Mouse (Mus musculus) embryonic stem cell, embryonic (primary cell): ENCODE measurements around the gene Tnr.

Experiments used
- CTCF ChIA-PET, 4 experiments: fragments of 300-600 bp in 2 of 4; fragments of 350-600 bp in 2 of 4; sonication (Branson Sonifier 250); formaldehyde crosslinking; loops; one replicate each; lab custom pipeline; 2022; ENCODE audit warnings: inconsistent platforms in 2 of 4; lab: Charles Lee
- POLR2A ChIA-PET, 4 experiments: fragments of 300-600 bp in 2 of 4; fragments of 350-600 bp in 2 of 4; sonication (Branson Sonifier 250); formaldehyde crosslinking; loops; one replicate each; lab custom pipeline; 2022; ENCODE audit warnings: antibody characterized with exemption in 4 of 4, inconsistent platforms in 1 of 4; lab: Charles Lee

The Tnr gene

GRCm38 (mm10) chr1:159879866-159880265 lies 356.3 kb downstream of the Tnr start:
- POLR2A ChIA-PET: interaction anchor here in 1 of 4 experiments (0.5 kb wide), 1 partner anchor 45 kb away, joined by 4 read pairs; no protein-coding TSS in a partner anchor
- CTCF ChIA-PET: no interaction called here

GRCm38 (mm10) chr1:159885476-159885875 lies 361.9 kb downstream of the Tnr start:
- CTCF ChIA-PET: no interaction called here
- POLR2A ChIA-PET: no interaction called here

GRCm38 (mm10) chr1:159888611-159889010 lies 365.0 kb downstream of the Tnr start:
- CTCF ChIA-PET: no interaction called here
- POLR2A ChIA-PET: no interaction called here

GRCm38 (mm10) chr1:159889012-159889765 lies 365.6 kb downstream of the Tnr start:
- CTCF ChIA-PET: no interaction called here
- POLR2A ChIA-PET: no interaction called here

GRCm38 (mm10) chr1:159890524-159890923 lies 367.0 kb downstream of the Tnr start:
- ChIA-PET POLR2A (interaction anchor here in 2 of 4 experiments (0.7 kb wide), 2 partner anchors 78 to 103 kb away, joined by 4 to 5 read pairs; no protein-coding TSS in a partner anchor), CTCF (no interaction called here)

GRCm38 (mm10) chr1:159895094-159895493 lies 371.5 kb downstream of the Tnr start:
- POLR2A ChIA-PET: interaction anchor here in 1 of 4 experiments (0.6 kb wide), 1 partner anchor 22 kb away, joined by 5 read pairs; no protein-coding TSS in a partner anchor
- CTCF ChIA-PET: no interaction called here

- ChIA-PET CTCF (no interaction called here), POLR2A (no interaction called here)
These were observed 376.4 kb downstream of the Tnr start for GRCm38 (mm10) chr1:159899991-159900390.

GRCm38 (mm10) chr1:159900639-159901038 lies 377.1 kb downstream of the Tnr start:
- ChIA-PET POLR2A (no interaction called here), CTCF (no interaction called here)

GRCm38 (mm10) chr1:159901366-159902119 lies 378.0 kb downstream of the Tnr start:
- ChIA-PET CTCF (no interaction called here), POLR2A (interaction anchor here in 1 of 4 experiments (0.7 kb wide), 1 partner anchor 381 kb away, joined by 3 read pairs; no protein-coding TSS in a partner anchor)

GRCm38 (mm10) chr1:159902120-159902497 lies 378.5 kb downstream of the Tnr start:
- POLR2A ChIA-PET: no interaction called here
- CTCF ChIA-PET: no interaction called here

- ChIA-PET POLR2A (no interaction called here), CTCF (interaction anchor here in 3 of 4 experiments (0.6 to 1.5 kb wide), 5 partner anchors 42 to 170 kb away, joined by 3 to 18 read pairs (median 3); no protein-coding TSS in a partner anchor)
These were observed 387.4 kb downstream of the Tnr start for GRCm38 (mm10) chr1:159911006-159911405.

- ChIA-PET CTCF (no interaction called here), POLR2A (no interaction called here)
These were observed 391.2 kb downstream of the Tnr start for GRCm38 (mm10) chr1:159914726-159915125.

- POLR2A ChIA-PET: no interaction called here
- CTCF ChIA-PET: no interaction called here
These were observed 397.0 kb downstream of the Tnr start for GRCm38 (mm10) chr1:159920571-159920970.

- ChIA-PET CTCF (no interaction called here), POLR2A (no interaction called here)
These were observed 399.4 kb downstream of the Tnr start for GRCm38 (mm10) chr1:159923010-159923409.

GRCm38 (mm10) chr1:159924105-159924504 lies 400.5 kb downstream of the Tnr start:
- ChIA-PET POLR2A (no interaction called here), CTCF (no interaction called here)

- CTCF ChIA-PET: interaction anchor here in 1 of 4 experiments (0.5 kb wide), 1 partner anchor 776 kb away, joined by 4 read pairs; no protein-coding TSS in a partner anchor
These were observed 401.1 kb downstream of the Tnr start for GRCm38 (mm10) chr1:159924684-159925083.

GRCm38 (mm10) chr1:159928681-159929335 lies 405.2 kb downstream of the Tnr start:
- POLR2A ChIA-PET: no interaction called here
- CTCF ChIA-PET: no interaction called here

More at GRCm38 (mm10) chr1:159924684-159925083, 401.1 kb downstream of the Tnr start:
- POLR2A ChIA-PET: no interaction called here

GRCm38 (mm10) chr1:159932092-159932491 lies 408.5 kb downstream of the Tnr start:
- CTCF ChIA-PET: no interaction called here

GRCm38 (mm10) chr1:159932598-159932997 lies 409.0 kb downstream of the Tnr start:
- ChIA-PET CTCF (no interaction called here), POLR2A (no interaction called here)

More at GRCm38 (mm10) chr1:159932092-159932491, 408.5 kb downstream of the Tnr start:
- POLR2A ChIA-PET: no interaction called here

GRCm38 (mm10) chr1:159938449-159938848 lies 414.9 kb downstream of the Tnr start:
- ChIA-PET CTCF (no interaction called here), POLR2A (no interaction called here)
